Mouse (Mus musculus): Measurements from ENCODE around the gene Grip2.

Gene Grip2

DNA sequence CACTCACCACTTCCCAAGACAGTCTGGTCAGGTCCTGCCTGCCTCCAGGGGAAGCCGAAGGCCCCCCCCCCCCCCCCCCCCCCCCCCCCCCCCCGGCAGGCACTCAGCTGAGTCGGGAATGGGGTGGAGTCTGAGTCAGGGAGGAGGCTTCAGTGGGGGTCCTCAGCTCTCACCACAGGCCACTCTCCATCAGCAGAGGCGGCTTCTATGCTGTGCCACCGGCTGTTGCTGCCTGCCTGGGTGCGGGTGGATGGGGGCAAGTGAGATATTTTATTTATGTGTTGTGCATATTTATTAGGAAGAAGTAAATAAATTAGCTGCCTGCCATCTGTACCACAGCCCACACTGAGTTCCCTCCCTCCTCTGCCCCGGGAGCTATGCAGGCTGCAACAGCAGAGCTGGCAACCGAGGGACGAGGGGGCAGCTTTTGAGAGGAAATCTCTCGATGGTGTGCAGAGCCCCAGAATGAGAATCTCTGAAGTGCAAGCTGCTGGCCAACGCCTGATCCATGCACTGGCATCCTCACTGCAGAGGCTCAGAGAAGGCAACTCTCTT lies at the start of gene Grip2:
TSS of gene Grip2 (minus strand) at position 235 of the 555 bp plus-strand sequence.
- DNase-seq = no peak

DNA sequence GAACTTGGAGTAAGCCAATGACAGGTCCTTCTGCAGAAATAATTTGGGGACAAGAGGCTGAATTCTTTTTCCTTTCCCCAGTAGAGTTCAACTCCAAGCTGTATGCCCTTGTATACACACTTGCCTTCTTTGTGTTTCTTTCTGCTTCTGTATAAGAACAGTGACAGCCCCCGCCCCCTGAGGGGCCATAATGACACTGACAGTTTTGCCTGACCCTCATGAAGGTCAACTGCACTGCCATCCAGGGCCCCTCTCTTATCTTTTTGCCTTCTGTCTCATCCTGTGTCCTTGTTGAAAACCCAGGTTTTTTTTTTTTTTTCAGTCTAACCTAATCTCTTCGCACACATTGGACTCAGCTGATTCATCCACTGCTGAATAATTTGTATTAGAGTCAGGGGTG lies 45.7 kb upstream of the Grip2 start:
- DNase-seq = no peak

DNA sequence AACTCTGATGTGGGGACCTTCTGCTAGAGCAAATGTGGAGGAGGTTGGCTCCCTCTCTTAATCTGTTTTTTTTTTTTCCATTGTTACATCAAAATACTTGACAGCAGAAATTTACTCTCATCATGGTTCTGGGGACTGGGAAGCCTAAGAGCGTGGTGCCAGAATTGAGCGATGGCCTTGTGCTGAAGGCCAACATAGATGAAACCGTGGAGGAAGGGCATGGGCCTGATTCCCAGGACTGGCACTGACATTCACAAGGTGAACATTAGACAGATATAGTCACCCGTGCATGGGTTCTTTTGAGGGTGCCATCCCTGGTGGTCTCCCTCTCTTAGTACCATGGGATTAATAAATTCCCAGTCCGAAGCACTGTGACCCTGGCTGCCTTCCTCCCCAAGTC lies 41.0 kb upstream of the Grip2 start:
- no peak for DNase-seq

DNA sequence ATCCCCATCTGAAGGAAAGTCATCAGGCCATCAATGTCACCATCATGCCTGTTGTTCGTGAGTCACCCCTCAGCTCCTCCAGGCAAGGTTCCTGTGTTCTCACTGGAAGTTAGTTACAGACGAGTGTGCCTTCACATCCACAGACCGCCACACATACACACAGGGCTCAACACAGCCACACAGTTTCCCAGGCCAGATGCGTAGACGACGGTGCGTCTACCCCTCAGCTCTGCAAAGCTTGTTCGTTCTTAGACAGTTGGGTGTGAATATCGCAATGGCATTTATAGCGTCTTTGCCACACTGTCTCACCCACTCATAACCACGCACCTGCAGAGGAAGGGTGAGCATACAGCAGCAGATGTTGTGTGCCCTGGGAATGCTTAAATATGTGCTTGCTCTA lies 38.6 kb upstream of the Grip2 start:
- DNase-seq = no peak

DNA sequence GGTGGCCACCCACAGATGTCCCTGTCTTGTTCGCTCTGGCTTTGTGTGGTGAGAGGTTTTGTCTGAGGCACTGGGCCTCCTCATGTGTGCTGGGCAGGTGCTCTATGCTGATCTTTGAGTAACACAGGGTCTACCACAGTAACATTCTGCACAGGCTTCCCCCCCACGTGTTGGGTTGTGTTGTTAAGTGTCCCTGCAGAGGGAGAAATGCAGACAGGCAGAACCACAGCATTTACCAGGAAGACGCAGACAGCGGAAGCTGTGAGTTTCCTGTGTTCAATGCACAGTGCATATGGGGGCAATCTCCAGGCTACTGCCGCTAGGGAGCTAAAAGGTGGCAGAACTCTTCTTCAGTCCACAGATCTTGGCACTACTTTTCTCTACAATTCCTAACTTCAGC lies 37.5 kb upstream of the Grip2 start:
- DNase-seq = no peak

DNA sequence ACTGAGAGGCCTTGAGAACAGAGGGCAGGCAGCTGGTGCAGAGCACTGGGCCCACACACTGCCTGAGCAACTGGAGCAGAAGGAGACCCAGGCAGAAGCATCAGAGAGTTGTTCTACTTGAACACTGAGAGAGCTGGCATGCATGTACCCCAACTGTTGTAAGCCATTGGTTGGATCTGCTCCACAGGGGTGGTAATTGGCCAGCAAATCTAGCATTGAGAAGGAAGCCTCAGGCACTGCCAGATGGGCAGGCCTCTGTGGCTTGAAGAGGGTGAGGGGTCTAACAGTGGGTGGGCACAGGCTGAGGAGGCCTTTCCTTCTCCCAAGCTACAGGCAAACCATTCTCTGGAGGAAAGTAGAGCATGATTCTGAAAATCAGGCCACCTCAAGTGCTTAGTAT lies 35.8 kb upstream of the Grip2 start:
- no peak for DNase-seq

DNA sequence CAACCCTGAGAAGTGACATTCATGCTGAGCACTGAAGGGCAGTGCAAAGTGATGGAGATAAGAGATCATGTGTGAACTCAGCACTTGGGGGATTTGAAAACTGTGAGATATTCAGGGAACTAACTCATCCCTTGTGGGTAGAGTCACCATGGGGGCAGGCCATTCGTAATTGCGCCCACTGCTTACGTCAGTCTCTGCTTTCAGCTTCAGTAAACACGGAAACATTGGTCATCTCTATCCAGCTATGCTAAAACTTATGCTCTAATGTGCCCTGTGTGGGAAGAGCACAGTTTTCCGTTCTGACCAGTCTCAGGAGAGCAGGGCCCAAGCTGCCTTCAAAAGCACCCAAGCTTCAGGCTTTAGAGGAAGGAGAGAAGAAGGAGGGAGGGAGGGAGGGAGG lies 31.3 kb upstream of the Grip2 start:
- DNase-seq = no peak

DNA sequence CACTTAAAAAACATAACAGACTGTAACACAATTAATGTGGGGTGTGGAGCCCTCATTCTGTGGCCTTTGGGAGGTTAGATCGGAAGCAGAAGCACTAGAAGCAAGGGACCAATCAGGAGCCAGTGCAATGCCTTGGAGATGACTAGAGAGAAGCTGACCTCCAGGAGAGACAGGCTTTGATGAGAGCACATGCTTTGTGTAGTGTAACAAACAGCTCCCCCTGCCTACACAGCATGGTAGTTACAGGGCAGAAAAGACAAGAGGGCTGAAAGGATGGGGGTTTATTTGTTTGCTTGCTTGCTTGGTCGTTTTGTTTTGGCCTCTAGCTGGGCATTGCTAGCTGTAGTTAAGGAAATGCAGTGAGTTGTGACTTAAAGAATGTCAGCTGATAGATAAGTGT lies 25.5 kb upstream of the Grip2 start:
- peak; percentile 9 for DNase-seq

DNA sequence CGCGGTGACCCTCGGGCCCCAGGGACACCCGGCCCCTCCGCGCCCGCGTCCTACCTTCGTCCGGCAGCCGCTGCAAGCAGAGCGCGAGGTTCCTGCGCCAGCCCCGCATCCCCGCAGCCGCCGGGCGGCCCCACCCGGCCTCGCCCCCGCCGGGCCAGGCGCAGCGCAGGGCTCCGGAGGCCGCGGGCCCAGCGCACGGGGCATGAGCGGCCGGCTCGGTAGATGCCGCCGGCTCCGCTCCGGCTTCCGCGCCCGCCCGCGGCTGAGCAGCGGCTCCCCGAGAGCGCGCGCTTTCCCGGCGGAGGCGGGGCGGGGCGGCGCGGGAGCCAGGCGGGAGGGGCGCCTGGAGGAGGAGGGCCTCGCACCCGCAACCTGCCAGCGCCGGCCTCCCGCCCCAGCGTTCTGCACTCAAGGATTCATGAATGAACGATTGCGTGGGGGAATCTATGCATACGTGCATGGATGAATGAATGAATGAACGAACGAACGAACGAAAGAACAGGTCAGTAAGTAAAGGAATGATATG lies 16.6 kb upstream of the Grip2 start:
- no peak for DNase-seq

DNA sequence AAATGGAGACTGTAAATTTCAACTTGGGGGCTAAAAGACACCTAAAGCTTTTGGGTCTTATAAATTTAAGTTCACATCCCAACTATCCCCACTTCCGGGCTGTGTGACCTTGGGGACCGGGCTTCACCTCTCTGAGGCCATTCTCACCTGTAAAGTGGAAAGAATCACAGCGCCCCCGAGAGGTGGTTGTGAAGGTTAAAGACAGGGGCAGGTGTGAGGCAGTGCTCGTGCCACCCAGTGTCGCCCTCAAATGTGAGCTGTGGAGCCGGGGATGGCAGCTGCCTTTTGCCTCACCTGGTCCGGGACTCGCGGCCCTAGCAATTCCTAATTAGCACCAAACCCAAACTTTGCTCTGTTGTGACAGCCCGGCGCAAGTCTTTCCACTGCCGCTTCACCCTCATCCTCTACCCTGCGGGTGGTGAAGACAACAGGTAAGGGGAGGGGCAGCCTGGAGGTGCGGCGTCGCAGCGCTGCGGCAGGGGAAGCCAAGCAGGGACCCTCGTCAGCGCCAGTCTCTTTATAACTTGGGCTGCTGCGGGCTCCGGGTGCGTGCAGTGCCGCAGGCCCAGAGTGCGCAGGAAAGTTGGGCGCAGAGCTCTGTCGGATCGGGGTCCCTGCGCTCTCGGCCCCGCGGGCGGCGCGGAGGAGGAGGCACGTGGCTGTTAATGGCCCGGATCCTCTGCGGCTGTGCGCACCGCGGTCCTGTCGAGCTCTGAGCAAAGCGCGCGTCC lies 16.0 kb upstream of the Grip2 start:
- DNase-seq = no peak

DNA sequence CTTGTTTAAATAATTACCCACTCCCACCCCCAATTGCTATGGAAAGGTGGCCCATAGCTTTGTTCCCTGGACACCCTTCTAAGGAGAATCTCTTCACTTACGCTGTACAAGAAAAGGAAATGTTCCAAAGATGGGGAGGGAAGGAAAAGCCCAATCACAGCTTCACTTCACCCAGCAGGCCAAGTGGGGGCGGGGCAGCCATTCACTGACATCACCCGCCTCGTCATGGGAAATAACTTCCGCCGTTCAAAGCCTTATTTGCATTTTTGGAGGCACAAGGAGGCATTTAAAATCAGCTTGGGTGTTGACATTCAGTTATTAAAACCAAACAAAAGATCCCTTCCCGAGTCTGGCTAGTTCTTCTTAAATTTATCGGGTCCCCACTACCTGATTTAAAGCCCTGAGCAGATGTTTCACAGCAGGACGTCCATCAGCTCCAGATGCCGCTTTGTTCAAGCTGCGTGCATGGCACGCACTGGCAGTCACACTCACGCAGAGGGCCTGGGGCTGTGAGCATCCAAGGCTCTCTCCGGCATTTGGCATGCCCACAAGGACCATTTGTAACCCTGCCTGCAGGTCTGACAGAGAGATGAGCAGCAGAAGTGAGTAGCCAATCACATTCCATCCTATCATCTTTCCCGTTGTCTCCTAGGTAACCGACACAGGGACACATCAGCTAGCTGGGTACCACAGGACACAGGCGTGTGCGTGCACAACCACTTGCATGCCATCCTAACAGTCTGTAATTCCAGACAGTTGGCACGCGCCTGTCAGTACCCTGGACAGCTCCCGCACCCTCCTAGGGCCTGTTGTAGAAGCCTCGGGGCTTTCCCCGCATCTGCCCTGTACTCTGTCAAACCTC lies 12.2 kb upstream of the Grip2 start:
- DNase-seq = peak; percentile 67

DNA sequence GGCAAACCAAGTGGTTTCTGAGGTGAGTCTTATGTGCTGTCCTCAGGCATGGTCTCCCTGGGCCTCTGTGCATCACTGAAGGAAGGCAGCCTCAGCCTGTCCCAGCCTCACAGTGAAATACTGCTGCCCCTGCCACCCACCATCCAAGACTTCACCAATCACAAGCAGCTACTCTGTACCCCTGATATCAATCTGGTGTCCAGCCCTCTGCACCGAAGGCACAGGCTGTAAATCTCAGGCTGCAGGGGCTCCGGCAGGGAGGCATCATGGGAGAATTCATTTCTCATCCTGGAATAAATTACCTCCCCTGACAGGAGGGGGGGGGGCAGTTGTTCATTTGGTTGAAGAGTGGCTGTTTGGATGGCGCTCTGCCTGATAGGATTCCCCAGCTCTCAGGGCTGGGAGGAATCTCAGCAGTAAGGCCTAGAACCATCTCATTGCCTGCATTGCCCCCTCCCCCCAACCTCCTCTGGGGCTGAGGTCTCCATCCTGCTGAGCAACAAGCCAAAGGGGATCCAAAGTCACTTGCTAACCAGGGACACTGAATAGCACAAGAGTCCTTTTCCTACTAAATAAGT lies 5.9 kb upstream of the Grip2 start:
- DNase-seq = no peak

DNA sequence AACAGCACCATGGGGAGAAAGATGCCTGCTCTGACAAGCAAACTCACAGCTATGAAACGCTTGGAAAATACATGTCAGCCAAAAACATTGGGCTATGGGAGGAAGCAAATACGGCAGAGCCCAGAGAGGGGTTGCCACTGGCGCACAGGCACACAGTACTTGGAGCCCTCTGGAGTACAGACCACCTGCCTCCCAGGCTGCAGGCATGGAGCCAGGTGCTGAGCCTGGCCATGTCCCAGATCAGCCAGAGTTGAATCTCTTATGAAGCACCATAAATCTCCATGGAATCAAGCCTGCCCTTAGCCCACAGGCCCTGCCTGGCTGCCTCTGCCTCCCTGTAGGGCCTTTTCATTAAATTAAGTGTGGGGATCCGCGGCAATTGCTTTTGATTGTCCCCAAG lies 876 bp upstream of the Grip2 start:
- DNase-seq = no peak

DNA sequence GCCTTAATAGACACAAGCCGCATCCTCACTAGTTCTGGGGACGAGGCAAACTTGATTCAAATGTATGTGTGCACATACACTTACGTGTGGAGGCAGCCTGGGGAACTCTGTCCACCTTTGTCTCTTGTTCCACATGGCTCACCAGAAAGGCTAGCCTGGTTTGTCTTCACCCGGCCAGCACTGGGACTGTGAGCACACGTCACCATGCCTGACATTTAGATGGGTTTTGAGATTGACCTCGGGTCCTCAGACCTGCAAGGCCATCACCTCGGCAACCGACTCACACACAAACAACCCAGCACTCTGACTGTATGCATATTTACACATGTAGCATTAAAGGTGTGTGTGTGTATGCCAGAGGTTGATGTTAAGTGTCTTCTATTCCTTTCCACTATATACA lies 8.8 kb downstream of the Grip2 start:
- no peak for DNase-seq

DNA sequence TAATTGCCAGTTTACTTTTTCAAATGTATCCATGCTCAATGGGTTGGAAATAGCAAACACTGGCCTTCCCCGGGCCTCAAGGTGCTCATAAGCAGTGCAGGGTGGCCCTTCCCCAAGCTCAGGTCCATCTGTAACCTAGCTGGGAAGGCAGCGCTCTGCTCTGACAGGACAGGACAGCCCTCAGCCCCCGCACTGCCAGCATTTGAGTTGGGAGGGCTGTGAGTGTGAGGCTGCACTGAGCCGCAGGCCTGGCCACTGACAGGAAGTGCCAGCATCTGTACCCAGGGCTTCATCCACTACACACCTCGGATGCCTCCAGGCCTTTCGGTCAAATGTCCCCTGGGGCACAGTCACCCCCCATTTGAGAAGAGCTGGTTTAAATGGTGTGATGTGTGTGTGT lies 11.1 kb downstream of the Grip2 start:
- no peak for DNase-seq

DNA sequence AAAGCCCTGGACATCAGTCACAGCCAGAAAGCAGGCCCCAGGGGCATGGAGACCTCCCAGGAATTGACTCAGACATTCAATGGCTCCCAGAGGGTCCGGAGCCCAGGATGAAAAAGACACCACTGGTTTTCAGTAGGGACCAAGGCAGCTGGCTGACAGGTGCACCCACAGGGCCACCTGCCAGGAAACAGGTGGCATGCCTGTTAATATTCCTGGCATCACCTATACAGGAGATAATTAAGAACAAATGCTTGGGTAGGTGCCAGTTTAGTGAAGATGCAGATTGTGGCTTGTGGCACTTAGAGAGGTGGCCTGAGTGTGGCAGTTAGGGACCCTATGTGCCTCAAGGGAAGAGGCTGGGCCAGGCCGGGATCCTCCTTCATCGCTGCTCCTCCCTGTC lies 13.4 kb downstream of the Grip2 start:
- no peak for DNase-seq

DNA sequence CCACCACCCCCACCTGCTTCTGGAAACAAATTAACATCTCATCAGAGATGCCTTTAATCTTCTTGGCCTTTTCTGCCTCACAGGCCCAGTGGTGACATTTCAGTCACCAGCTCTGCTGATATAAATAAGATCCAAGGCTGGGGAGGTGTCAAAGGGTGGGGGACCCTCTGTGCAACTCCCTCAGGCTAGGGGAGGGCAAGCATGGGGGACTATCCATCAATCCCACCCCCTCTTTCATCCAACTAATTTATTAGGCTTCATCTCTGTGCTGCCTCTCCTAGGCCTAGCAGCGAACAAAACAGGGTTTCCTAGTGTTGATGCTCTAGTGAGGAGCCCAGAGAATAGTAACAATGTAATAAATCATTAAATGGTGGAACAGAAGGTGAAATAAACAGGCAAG lies 17.0 kb downstream of the Grip2 start:
- no peak for DNase-seq

DNA sequence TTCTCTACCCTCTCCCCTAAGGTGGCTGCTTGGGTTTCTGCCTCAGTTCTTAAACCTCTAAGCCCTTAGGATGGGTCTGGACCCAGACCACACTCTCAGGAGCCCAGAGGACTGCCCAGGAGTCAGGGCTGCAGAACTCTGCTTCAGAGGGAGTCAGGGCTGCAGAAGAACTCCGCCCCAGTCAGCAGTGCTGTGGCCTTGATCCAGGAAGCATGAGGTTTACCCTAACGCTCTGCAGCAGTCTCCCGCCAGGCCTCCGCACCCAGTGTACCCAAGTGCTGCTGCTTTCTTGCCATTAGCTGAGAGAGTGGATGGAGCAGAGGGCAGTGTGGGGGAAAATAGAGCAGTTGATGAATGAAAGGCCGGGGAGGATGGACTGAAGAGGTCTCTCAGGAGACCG lies 19.0 kb downstream of the Grip2 start:
- no peak for DNase-seq

DNA sequence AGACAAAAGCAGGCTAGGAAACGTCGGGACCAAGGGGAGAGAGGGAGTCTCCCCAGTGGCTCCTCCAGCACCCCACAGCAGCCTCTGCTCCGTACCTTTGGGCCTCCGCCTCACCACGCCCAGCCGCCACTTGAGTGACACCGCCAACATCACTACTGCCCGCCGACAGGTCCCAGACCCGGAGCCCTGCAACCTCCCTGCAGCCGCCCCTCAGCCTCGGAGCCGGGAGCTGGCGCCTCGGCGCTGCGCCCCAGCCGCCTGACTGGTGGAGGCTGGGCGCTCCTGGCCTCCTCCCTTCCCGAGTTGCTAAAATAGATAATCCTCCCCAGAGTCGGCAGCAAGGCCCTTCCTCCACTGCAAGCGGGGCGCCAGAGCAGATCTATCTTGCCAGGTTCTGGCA lies 19.9 kb downstream of the Grip2 start:
- DNase-seq = peak; percentile 18

DNA sequence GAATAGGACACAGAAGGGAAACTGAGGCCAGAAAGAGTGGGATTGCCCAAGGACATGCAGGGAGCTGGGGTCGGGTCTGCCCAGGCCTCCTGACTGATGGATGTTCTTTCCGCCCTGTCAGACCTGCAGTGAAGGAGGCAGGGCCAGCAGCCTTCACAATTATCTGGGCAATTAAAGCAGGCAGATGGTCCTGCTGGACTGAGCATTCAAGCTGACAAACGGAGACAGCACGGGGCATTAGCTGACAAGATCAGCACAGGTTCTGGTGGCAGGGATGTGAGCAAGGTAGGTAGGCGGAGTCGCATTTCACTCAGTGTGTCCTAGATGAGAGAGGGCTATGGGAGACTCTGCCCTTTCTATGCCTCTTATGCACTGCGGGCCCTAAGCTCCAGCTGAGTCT lies 22.9 kb downstream of the Grip2 start:
- DNase-seq = no peak

DNA sequence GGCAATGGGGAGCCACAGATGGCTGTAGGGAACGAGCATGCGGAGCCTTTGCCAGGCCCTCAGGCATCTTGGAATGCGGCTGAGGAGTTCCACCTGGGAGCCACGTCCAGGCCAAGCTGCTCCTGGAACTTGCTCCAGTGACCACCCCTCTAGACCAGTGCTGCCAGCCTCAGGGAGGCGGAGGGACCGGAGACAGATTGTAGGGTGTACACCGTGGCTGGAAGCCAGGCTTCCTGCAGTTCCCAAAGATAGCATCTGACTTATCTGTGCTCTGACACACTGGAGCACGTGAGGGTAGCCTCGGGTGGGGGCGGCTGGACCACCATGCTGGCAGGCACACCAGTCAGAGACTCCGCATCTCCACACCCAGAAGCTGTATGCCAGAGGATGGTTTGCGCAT lies 28.6 kb downstream of the Grip2 start:
- no peak for DNase-seq

DNA sequence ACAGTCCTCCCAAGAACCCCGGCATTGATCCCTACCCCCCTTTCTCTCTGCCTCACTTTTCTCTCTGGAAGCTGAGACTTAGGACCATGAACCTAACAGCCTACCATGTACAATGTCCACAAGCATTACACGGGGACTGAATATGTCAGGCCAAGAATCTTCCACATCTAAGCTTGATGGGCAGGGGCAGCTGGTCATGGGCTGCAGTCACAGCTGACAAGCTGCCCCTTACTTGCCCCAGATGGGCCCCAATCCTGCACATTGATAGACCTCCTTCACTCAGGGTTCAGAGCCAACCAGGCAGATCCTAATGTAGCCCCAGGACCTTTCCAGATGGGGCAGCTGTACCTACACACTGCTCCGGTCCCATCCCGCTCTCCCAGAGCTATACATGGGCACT lies 30.3 kb downstream of the Grip2 start:
- no peak for DNase-seq

DNA sequence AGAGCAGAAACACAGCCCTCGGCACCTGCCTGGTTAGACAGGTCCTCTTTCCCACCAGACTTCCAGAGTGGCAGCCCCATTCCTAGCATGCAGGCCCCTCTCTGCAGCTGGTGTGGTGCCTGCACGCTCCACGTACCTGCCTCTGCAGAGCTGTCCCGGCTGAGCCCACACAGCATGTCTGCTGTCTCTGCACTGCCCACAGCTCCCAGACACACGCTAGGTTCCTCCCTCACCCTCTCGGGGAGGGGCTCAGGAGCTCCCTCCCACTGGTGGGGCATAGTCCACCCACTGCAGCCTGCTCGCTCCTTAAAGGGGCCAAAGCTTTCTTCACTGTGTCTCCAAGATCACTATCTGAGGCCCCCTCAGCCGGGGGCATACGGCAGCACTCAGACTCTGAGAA lies 31.0 kb downstream of the Grip2 start:
- no peak for DNase-seq

DNA sequence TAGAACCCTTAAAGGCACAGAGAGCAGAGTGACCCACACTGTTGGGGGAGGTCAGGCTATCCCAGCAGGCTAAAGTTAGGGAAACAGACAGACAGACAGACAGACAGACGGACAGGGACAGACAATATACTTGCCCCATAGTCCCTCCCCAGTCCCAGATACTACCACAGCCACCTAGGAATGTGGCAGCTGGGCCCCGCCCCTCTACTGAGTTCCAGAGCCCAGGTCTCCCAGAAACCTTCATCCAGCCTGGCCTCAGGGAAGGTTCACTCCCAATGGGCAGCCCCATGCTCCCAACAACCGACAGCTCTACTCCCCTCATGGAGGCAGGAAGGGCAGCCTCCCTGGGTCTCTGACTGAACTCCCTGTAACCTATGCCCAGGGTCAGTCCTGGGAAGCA lies 31.4 kb downstream of the Grip2 start:
- no peak for DNase-seq

Measured in liver (tissue).